Mouse (Mus musculus) skeletal muscle tissue, adult 2 months (tissue): ENCODE data around the gene Gdf3.
"Not testable (repeated sequence)": the region's sequence is repeated elsewhere in the genome, so short reads cannot be mapped to it uniquely, and the experiment has no call there.

ENCODE experiments used
- DNase-seq: peaks from one replicate; pipeline ENCODE4 v3.0.0-alpha.2; 2012; ENCODE audit warnings: low read depth, low spot score

Gdf3 gene

GRCm38 (mm10) chr6:122605483-122605882 is 4.4 kb downstream of the Gdf3 start:
- no peak for DNase-seq

GRCm38 (mm10) chr6:122604260-122604659 is 5.6 kb downstream of the Gdf3 start:
- DNase-seq, result peak; percentile 14

DNA sequence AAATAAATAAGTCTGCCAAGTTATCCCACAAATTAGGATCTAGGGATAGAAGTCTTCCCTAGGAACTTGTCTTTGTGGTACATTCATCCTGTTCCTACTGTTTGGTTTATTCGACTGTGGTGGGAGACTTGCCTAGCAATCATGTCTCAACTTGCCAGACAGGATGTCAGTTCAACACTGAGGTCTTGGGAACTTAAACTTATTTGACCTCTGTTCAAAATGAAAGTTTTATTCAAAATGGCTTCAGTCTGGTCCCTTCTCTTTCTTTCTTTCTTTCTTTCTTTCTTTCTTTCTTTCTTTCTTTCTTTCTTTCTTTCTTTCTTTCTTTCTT is 6.9 kb downstream of the Gdf3 start:
- DNase-seq, result peak; percentile 20

GRCm38 (mm10) chr6:122602242-122602991 is 7.5 kb downstream of the Gdf3 start, which contains the start of gene Apobec1:
Apobec1 (minus strand) TSS chr6:122602444.
- DNase-seq, result peak; percentile 81

DNA sequence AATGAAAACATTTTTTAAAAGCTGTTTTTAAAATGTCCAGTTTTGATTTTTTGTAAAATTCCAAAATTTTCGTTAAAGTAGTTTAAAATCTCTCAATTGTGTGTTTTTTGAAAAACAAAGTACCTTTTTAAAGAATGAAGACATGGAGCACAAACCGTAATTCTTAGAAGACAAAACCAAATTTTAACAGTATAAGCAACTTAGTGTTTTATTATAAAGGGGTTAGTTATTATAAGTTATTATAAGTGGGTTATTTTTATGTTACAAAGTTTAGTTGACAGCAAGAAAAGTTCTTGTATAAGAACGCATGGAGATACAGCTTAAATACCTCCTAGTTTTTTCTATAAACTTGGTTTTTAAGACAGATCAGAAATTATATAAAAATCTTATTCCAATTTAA is 8.3 kb downstream of the Gdf3 start:
- no peak for DNase-seq

DNA sequence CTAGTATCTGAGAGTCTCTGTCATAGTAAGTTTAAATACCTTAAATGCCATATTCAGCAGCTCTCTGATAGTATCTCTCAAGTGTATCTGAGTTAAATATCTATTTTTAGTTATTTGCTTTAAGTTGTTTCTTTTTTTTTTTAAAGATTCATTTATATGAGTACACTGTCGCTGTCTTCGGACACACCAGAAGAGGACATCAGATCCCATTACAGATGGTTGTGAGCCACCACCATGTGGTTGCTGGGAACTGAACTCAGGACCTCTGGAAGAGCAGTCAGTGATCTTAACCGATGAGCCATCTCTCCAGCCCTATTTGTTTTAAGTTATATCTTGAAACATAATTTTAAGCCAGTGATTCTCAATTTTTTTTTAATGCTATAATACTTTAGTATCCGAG is 8.9 kb downstream of the Gdf3 start:
- no peak for DNase-seq

- DNase-seq, result no peak
Observed at GRCm38 (mm10) chr6:122600066-122600646, 9.7 kb downstream of the Gdf3 start.

GRCm38 (mm10) chr6:122599054-122599737 is 10.7 kb downstream of the Gdf3 start:
- no peak for DNase-seq

DNA sequence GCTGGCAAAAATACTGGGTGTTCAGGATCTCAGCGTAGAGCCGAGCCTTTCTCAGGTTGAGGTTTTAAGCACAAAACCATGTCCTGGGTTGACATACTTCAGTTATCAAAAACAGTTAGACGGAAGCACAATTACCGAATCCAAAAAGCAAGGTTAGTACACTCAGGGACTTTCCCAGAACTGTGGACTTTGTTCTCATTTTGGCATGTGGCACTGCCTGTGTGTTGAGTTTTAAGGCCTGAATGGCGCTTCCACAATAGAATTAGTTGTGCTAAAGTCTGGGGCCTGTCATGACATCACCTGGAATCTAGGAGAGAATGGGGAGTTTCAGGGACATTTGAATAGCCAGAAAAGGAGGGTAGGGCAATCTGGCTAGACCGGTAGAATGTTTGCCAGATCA is 11.5 kb downstream of the Gdf3 start:
- no peak for DNase-seq

DNA sequence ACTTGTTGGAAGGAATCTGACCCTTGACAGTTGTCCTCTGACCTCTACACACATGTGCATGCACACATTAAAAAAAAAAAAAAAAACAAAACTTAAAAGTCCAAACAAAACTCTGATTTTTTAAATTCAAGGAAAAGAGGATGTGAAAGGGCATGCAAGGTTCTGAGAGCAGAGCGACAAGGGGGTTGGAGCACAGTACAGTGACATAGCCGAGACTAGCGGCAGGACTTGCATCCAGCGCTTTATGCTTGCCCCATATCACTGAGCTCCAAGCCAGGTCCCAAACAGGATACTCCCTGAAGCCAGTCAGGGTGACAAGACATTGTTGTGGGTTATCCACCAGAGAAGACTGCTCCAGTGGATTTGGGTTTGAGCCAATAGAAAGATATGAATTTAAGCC is 11.9 kb downstream of the Gdf3 start:
- DNase-seq, result no peak

DNA sequence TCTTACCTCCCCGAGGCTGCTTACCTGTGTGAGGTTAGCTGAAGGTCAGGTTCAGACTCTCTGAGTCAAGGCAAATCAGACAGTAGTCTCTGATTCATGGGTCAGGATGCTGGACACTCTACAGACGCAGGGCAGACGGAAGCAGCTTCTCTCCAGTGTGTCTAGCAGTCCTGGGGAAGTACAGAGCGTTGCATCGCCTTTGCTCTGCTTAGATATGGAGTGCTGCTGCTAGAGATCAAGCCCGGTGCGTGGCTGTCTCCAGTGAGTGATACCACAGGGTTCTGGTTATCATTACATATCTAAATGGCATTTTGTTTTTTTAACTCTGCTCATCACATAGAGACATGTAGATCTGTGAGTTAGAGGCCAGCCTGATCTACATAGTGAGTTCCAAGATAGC is 13.3 kb downstream of the Gdf3 start:
- DNase-seq, result no peak

DNA sequence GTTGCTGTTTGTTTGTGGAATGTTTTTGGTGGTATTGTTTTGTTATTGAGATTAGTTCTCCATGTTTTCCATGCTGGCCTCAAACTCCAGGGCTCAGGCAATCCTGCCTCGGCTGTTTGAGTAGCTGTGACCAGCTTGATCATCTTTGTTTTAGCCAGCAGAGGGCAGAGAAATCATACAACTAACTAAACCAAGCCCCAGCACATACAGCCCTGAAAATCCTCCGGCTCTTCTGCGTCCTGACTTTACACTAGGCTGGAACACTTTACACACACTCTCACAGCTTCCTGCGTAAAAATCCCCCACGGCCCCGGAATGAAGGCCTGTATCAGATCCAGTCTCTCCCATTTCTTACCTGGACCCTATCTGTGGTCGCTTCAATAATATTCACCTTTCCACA is 14.2 kb downstream of the Gdf3 start:
- DNase-seq, result no peak

DNA sequence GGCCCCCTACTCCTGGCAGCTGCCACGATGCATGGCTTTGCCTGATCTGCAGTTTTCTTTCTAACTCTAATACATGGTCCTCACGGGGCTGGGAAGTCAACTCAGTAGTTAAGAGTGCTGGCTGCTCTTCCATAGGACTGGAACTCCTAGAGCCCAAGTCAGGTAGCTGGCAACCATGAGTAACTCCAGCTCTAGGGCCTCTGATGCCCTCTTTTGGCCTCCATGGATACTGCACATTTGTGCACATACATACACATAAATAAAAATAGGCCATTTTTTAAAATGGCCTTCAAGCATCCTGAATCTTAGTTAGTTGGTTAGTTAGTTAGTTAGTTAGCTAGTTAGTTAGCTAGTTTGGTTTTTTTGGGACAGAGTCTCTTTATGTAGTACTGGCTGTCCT is 17.0 kb downstream of the Gdf3 start:
- no peak for DNase-seq

- no peak for DNase-seq
Observed at GRCm38 (mm10) chr6:122591027-122591758, 18.7 kb downstream of the Gdf3 start.

- no peak for DNase-seq
Observed at GRCm38 (mm10) chr6:122579086-122579485, 30.8 kb downstream of the Gdf3 start.

DNA sequence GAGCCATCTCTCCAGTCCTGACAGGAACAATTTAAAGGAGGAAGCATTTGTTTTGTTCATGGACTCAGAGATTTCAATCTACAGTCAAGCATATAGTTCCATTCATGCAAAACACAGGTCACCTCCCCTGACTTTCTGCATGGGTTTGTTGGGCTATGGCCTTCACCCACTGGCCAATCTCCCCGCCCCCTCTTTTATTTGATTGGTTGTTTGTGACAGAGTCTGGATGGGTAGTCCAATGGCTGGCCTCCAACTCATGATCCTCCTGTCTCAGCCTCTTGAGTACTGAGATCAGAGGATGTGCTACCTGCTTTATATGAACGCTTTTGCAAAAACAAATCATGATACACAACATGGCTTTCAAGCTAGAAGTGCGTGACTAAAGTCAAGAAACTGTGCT is 32.9 kb downstream of the Gdf3 start:
- no peak for DNase-seq

GRCm38 (mm10) chr6:122575037-122575436 is 34.9 kb downstream of the Gdf3 start:
- DNase-seq, result not testable (repeated sequence)

- no peak for DNase-seq
Observed at GRCm38 (mm10) chr6:122571617-122571959, 38.3 kb downstream of the Gdf3 start.

- peak; percentile 18 for DNase-seq
Observed at GRCm38 (mm10) chr6:122570695-122571616, 38.9 kb downstream of the Gdf3 start.

DNA sequence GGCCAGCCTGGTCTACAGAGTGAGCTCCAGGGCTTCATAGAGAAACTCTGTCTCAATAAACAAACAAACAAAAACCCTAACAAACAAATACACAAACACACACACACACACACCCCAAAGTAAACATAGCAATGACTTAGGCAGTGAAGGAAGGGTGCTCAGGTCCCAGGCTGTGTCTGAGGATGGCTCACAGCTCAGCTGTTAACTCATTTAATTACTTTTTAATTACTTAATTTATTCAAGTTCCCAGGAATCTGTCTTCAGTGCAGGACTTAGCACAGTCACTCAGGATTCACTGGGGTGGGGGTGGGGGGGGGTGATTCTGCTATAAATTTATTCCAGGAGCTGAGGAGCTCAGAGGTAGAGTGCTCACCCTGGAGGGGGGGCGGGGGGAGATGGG is 40.1 kb downstream of the Gdf3 start:
- DNase-seq, result no peak

DNA sequence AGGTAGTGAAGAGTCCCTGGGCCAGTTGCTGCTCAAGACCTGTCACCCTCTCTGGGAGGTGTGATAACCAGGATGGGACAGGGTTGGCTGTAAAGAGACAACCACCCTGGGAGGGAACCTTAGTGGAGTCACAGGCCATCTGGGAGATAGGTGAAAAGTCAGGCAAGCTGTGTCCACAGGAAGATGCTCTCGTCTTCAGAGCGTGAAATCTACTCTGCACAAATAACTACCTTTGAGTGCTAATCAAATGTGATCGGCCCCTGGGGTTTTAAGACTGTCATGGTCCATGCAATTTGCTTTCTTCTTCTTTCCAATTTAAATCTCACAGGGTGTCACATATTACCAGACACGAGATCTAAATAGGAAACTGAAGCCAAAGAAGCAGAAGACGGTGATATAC is 40.8 kb downstream of the Gdf3 start:
- DNase-seq, result no peak
